Mouse (Mus musculus) ES-E14 (cell line): ENCODE data around the gene St6galnac3.

Source experiments
- CHD2 ChIP-seq: IDR thresholded peaks from 2 replicates; pipeline ENCODE4 v1.6.1; 2014; ENCODE audit warnings: mild to moderate bottlenecking, low read depth, low read length, inconsistent platforms
- MAFK ChIP-seq: IDR thresholded peaks from 2 replicates; pipeline ENCODE4 v1.6.1; 2014; ENCODE audit warnings: mild to moderate bottlenecking, low read depth, low read length, inconsistent platforms; ENCODE audit not compliant: insufficient read depth
- ZC3H11A ChIP-seq: IDR thresholded peaks from 2 replicates; pipeline ENCODE4 v1.6.1; 2012; ENCODE audit warnings: low read depth, mild to moderate bottlenecking, inconsistent platforms, low read length, borderline replicate concordance

GRCm38 (mm10) chr3:153267397-153267796 lies 457.6 kb downstream of the St6galnac3 start:
- TF ChIP-seq MAFK (no peak), ZC3H11A (no peak), CHD2 (no peak)
